Mouse (Mus musculus): ENCODE data around the gene Ethe1.

The Ethe1 gene

DNA sequence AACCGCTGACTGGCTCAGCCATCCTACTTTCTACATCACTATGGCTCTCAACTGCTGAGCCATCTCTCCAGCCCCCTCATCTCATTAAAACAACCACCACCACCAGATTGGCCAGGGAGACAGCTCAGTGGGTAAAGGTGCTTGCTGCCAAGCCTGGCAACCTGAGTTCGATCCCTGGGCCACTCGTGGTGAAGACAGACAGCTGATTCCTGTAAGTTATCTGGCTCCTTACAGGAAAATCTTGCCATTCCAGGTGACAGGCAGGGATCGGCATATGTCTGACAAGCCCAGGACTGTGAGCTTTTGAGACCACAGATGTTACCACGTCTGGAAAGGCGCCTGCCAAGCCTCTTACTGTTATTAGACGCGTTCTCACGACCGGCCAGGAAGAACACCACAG lies 9.5 kb upstream of the Ethe1 start:
- DNase-seq, result no peak

DNA sequence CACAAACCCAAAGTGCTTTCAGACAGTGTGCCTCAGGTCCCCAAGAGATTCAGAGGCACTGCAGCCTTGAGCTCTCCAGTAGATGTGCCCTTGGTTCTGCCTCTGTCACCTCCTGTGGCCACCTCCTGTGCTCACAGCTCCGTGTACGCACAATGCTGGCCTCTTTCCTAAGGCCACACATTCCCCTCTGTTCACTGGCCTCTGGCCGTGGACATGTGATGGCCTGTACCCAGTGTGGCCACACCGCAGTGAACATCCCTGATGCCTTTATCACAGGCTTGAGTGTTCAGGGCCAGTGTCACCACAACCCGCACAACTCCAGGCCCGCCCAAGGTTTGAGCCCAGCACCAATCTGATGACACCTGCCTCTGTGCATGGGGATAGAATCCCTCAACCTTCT lies 2.5 kb upstream of the Ethe1 start:
- no peak for DNase-seq

DNA sequence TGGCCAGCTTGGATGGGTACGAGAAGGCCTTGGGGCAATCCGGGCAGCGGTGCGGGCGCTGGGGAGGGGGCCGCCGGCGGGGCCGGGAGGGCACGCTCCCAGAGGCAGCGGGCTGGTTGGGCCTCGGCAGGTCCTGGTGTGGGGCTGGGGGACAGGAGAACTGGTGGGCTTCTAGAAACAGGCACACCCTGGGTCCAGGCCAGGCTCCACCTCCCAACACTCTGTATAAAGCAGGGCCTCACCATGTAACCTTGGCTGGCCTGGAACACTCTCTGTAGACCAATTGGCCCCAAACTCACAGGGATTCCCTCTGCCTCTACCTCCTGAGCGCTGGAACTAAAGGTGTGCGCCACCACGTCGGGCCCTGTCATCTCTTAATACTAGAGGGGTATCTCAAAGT lies 1.3 kb upstream of the Ethe1 start:
- no peak for DNase-seq

DNA sequence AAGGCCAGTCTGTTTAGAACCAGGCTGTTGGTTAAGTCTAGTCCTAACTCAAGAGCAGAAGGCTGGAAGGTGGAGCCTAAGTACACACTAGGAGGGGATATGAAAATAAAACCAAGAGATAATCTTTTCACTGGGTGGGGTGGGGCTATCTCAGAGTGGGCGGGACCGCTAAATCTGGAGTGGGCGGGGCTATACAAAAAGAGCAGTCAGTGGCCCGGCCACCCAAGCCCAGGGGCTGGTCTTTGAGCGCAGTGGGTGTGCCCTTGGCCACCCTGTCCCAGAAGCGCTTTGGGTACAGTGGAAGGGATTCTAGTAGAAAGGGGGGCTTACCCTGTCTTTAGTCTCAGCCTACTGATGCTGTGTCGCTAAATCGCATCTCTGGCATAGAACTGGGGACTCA lies 515 bp upstream of the Ethe1 start:
- no peak for DNase-seq

DNA sequence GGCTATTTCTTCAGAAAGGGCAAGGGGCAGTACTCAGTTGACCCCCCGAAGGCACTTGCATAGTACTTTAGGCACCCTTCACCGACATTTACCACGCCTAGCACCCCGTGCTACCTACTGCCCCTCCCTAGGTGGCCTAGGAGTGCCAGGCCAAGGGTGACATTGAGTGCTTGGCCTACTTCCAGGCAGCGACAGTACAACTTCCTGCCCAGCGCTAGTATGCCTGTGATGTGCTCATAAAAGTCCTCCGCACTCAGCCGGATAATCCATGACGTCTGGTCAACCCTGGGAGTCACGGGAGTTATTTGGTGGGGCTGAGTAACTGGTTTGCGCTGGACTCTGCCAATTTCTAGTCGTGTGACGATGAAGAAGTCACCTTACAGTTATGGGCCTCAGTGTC lies 993 bp downstream of the Ethe1 start:
- no peak for DNase-seq

DNA sequence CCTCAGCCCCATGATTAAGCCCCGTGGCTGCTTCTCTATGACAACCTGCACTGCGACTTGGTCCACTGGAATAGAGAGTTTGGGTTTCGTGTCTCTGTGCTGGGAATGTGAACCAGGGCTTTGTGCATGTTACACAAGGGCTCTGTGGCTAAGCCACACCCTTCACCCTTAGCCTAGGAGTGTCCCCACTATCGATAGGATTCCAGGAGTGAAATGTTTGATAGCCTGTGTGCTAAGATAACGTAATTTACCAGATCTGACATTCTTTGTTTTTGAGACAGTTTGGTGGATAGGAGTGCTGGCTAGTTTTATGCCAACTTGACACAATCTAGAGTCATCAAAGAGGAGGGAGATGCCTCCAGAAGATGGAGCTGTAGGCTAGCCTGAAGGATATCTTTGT lies 4.4 kb downstream of the Ethe1 start:
- no peak for DNase-seq

DNA sequence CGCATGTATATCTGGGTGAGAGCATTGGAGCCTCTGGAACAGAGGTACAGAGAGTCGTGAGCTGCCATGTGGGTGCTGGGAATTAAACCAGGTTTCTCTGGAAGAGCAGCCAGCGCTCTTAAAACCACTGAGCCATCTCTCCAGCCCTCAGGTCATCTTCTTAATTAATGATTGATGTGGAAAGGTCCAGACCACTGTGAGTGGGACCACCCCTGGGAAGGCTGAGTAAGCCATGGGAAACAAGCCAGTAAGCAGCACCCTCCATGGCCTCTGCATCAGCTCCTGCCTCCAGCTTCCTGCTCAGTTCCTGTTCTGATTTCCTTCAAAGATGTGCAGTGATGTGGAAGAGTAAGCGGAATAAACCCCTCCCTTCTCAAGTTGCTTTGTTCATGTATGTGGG lies 4.8 kb downstream of the Ethe1 start:
- DNase-seq, result no peak

DNA sequence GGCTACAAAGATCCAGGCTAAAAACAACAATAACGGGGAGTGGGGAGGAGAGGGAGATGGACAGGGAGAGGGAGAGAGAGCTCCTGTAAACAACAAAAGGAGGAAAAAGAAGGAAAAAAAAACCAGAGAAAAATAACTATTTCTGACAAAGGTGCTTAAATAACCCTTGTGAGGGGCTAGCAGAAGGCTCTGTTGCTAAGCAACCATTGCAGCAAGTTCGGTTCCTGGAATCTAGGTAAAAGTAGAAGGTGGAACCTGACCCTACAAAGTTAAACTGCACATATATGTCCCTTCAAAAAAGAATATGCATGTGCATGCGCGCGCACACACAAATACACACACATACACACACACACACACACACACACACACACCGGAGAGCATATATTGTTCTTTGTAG lies 5.4 kb downstream of the Ethe1 start:
- DNase-seq, result no peak

DNA sequence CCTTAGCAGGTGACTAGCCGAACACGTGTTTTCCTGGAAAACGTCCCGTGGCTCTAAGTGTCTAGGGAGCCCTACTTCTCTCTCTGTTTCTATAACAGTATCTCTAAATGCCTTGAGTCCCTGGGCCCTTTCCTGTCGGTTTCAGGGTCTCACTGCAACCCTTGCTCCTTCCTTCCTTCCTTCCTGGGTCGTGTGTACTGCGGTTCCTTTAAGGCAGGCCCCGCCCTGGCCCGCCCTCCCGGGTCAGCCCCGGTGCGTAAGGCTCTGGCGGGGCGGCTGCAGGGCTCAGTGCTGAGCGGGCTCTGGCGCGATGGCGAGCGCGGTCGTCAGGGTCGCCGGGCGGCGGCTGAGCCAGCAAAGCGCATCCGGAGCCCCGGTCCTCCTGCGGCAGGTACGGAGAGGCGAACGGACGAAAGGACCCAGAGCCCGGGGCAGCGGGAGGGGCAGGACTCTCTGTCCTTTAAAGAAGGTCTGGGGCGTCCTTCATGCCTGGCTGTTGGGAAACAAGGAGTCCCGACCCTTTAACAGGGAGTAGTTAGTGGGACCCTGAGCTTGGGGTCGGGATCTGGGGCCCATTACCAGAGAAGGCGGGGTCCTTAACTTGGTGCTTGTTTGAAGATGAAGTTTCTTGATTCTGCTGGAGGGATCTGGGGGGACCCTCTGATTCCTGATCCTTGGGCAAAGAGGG lies 6.4 kb downstream of the Ethe1 start:
- DNase-seq, result peak; percentile 59

DNA sequence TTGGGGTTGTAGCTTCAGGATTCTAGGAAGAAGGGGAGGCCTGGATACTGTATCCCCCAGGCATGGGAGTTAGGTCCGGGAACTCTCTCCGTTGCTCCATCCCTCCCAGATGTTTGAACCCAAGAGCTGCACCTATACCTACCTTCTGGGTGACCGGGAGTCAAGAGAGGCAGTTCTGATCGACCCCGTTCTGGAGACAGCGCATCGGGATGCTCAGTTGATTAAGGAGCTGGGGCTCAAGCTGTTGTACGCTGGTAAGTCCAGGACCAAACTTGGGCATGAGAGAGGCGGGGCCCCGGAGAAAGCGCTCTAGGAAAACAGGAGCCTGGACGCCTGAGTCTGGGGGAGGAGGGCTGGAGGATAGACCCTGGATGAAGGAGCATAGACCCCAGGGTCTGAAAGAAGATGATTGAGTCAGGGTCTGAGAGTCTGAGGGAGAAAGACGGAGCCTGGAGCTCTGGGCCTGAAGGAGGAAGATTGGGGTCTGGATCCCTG lies 7.0 kb downstream of the Ethe1 start:
- DNase-seq, result no peak

DNA sequence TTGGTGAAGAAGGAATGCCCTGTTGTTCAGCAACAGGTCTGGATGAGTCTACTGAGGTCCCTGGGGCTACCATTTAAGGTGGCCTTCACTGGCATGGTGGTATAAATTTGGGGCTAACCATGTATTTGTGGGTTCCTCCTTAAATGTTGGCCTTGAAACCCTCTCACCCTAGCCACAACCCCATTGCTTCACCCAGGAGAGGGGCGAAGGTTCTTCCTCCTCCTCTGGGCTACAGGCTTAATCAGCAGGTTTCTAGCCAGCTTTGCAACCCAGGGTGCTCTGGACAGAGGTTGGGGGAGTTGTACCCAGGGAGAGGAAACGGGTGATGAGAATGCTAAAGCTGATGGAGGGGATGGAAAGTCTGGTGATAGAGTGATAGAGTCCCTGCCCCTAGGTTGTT lies 8.1 kb downstream of the Ethe1 start:
- no peak for DNase-seq

DNA sequence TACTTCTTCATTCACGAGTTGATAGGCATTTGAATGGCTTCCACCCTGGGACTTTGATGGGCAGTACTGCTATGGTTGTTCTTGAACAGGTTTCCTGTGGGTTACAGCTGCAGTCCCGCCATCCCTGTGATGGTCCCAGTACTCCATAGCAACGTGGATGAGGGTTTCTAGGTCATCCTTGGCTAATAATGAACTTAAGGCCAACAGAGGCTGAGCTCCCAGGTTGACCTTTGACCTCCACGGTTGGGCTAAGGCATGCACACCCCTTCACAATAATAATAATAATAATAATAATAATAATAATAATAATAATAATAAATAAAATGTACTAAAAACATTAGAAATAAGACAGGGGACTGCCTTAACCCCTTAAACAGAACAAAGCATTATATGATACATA lies 10.8 kb downstream of the Ethe1 start:
- DNase-seq, result no peak

DNA sequence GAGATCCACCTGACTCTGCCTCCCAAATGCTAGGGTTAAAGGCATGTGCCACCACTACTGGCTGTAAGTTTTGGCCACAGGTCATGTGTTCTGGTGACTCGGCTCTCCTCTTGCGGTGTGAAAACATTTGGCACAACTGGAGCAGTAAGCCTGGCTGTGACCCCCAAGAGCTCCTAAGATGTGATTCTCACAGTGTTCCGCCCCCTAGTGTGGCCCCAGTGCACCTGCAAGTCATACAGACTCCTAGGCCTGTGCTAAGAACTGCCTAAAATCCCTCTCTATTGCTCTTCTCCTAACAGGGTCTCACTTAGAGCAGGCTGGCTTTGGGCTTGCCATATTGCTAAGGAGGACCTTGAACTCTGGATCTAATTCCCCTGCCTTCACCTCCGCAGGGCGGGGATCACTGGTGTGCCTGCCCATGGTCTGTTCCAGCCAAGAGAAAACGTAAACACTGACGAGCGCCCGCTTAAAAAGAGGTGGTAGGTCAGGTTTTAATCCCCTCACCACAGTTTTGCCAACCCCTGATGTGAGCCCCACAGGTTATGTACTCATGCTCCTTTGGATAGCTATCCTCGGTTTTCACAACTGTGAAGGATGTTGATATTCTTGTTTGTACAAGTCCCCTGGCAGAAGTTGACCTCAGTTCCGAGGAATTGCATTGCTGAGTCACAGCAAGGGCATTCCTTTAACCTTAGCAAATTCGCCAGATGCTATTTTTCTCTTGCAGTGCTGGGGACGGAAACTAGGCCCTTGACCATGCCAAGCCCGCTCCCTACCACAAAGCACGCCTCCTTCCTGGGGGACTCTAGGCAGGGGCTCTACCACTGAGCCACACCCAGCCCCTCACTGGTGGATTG lies 12.1 kb downstream of the Ethe1 start:
- no peak for DNase-seq

DNA sequence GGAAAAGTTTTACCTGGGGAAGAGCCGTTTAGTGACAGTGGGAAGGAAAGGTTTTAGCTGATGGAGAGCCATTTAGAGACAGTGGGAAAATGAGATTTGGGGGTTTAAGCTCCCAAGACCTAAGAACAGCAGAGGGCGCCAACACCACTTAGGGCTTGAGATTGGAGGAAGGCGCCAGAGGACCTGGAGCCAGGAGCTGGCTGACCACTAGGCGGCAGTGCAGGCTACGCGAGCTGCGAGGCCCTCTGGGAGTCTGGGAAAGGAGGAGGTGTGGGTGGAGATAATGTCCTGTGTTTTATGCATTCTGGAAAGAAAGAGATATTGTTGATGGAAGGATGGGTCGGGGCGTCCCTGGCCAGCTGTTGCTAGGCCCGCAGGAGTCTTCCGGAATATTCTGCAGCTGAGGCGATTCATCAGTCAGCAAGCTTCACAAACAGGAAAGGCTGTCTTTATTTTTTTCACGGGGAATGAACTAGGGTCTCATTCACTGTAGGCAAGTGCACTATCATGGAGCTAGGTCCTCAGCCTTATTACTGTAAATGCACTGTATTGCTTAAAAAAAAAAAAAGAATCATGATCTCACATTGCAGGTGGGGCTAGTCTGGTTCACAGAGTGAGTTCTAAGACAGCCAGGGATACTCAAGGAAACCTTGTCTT lies 13.7 kb downstream of the Ethe1 start:
- DNase-seq, result peak; percentile 99

DNA sequence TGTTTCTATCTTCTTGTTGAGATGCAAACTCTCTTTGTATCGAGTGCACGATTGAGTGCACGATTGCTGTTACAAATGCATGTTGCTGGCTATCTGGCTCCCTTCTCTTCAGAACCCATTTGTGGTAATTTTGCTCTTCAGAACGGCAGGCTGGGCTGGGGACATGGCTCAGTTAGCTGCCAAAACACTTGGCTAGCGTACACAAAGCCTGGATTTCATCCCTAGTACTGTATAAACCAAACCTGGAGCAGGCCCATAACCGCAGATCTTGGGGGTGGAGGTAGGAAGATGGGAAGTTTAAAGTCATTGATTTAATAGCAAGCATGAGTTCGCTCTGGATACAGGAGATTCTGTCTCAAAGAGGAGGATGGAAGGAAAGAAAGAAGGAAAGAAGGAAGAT lies 18.2 kb downstream of the Ethe1 start:
- no peak for DNase-seq

DNA sequence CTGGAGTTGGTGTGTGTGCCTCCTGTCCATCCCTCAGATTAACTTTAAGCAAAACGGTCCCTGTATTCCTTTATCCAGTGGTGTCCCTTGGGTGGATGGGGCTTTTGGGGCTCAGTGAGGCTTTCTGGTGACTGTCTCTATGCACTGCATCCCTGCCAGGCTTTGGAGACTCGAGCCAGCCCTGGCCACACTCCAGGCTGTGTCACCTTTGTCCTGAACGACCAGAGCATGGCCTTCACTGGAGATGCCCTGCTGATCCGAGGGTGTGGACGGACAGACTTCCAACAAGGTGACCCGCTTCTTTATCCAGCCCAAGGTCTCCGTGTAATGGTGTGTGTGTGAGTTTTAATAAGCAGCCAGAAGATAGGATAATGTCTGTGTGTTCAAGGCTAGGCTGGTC lies 18.7 kb downstream of the Ethe1 start:
- DNase-seq, result no peak

DNA sequence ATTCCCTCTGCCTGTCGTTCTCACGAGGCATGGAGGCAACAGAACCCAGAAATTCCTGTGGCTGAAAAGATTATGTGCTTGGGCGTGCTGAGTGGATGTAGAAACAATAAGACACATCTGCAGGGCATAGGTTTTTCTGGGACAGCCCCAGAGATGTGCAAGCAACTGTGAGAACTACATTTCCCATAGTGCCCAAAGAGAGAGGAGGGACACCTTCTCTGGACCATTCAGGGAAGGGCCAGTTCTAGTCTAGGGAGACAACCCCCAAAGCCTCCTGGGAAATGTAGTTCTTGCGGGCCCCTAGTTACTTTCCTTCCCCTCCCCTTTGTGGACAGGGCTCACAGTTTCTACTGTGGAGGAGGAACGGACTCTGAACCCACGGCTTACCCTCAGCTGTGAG lies 20.7 kb downstream of the Ethe1 start:
- DNase-seq, result no peak

DNA sequence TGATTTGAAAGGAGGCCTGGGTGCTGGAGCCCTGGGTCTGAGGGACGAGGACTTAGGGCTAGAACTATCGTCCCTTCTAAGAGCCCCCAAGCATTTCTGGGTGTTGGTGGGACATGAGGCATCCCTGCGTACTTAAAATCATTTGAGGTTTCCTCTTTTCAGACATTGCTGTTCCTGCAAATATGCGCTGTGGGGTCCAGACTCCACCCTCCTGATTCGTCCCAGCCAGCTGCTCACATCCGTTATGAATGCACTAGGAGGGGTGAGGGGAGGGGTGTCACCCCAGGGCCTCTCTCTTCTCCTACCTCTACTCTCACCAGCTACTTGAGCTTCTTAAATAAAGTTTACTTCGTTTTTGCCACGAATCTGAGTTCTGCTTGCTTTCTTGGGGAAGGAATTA lies 21.2 kb downstream of the Ethe1 start:
- no peak for DNase-seq

DNA sequence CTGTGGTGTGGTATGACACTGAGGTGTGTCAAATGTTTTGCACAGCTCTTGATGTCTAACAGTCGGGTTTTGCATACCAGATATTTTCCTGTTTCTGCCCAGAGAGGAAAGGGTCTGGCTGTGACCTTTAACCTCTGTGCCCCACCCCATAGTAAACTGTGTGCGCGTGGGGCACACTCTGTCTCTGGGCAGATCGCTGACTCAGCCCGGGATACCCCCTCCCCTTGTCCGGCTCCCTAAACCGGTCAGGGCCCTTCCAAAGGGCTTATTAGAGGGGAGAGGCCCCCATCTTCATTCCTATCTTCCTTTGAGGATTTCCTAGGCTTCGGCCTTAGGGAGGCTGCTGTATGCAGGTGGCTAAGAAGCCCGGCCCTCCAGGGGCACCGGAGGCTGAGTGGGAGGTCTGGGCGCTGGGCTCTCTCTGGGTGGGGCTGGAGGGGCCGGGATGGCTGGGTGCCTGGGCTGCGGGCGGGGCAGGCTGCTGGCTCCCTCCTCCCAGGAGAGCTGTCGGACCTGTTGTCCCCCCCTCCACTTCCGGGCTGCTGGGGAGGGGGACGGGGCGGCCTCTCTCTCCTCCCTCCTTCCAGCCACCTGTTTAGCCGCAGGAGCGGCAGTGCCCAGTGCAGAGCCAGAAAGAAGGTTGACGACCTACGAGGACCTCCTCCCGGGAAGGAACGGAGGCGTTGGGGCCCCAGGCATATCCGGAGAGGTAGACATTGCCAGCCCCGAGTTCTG lies 23.0 kb downstream of the Ethe1 start, which contains the start of gene Phldb3:
Gene Phldb3 (plus strand): TSS at position 620 of the 735 bp plus-strand sequence.
- no peak for DNase-seq

DNA sequence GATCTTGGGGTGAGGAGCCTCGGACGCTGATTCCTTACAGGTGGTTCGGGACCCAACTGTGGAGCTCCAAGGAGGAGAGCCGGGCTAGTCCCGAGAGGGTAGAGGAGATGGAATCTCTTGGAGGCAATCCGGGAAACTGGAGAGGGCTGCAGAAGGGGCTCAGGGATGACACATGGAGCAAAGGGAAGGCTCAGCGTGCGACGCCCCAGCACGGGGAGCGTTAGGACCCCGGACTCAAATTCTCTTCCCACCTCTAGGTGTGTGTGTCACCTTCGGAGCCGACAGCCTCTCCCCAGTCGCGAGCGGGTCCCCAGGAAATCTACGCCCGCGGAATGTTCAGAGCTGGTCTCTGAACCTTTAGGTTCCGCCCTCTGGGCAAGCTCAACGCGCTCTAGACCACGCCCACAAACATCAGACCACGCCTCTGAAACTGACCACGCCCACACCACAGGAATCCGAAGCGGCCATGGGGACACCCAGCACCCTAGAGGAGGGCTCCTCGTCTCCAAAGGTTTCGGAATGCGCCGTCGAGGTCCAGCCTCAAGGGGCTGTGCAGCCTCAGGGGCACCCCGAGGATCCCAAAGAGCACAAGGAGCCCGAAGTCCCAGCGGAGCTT lies 23.6 kb downstream of the Ethe1 start:
- peak; percentile 38 for DNase-seq

DNA sequence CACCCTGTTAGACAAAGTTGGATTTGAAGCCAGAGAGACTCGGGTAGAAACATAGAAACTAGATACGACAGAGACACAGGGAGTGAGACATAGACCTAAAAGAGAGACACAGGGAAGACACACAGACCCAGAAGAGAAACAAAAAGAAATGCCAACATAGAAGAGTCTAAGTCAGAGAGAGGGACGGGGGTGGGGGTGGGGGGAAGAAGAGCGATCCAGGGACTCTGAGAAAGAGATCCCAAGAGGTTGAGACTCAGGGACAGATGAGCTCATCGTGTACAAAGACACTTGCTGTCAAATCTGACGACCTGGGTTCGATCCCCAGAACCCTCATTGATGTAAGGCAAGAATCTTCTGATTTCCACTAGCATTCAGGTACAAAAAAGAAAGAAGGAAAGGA lies 24.4 kb downstream of the Ethe1 start:
- no peak for DNase-seq

DNA sequence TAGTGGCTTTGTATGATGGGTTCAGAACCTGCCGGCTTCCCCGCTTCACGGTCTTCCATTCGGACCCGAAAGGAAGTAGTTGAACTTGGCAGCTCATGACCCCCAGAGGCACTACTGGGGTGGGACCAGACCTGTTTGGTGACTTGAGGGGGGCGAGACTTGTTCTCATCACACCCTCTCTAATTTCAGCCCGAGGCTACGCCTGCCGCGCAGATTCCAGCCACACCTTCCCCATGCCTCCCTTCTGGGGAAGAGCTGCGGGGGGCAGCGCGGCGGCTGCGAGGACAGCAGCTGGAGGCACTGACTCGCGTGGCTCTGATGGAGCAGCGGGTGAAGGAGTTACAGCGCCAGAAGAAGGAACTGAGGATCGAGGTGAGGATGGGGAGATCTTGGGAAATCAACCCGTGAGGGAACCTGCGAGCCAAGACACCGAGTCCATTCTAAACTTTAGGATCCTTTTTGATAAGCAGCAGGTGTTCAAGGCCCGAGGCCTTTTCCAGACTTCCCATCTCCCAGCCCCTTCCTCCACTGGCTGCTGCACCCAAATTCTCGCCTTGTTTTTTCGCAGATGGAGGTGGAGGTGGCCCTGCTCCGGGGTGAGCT lies 25.1 kb downstream of the Ethe1 start:
- DNase-seq, result no peak

Data from right cerebral cortex, postnatal 14 days (tissue).